10 mouse cellular contexts compared by ENCODE assay signal in the genomic region with DNA sequence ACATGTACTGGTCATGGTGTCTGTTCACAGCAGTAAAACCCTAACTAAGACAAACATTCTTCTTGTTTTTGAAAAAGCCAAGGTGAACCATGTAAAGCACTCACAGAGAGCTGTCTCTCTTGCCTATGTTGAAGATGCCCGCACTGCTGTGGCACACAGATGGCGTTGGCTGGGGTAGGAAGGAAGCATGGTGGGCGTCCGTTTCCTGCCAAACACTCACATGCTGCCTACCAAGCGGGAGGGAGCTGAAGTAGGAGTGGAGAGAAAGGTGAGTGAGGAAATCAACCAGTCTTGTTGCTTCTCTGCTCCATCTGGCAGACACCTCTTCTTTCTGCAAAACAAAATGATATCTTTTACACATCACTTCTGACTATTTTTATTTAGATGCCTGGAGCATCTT.
DNase-seq lines count a peak whose midpoint lies in the region; ATAC-seq and TF ChIP-seq lines count a peak whose summit lies in the region.
"Had no signal": no experiment of that assay in that cellular context is flagged by ENCODE, and none has a peak within 500 bp of the region (broad histone marks: within the 10 kb centered on the region; RNA-seq: fewer than 3 reads in every experiment).

No protein-coding gene starts in this region.

- WGBS in forebrain, embryonic 15.5 days = 78% methylated on average over 5 of the region's 5 CpGs
- WGBS in forebrain, embryonic 16.5 days = 72% methylated on average over 5 of the region's 5 CpGs

- H3K9ac ChIP-seq in forebrain, embryonic 15.5 days (replicated peaks) = no peak overlapping the region
- H3K9ac ChIP-seq in forebrain, embryonic 16.5 days (replicated peaks; ENCODE audit: low read depth, low read length) = no peak overlapping the region

- 0 out of 2 replicates have a peak overlapping the region, but pooled peaks have one; percentile 23 for H3K27ac ChIP-seq in forebrain, embryonic 15.5 days (replicated peaks)
- no peak overlapping the region for H3K27ac ChIP-seq in forebrain, embryonic 16.5 days (ENCODE audit: low read length)

- ATAC-seq in forebrain, embryonic 15.5 days (replicated peaks) = no peak
- ATAC-seq in forebrain, embryonic 16.5 days = no peak

- no peaks in the 10 kb centered on the region for H3K36me3 ChIP-seq in forebrain, embryonic 15.5 days
- H3K36me3 ChIP-seq in forebrain, embryonic 16.5 days (ENCODE audit: control insufficient read depth, insufficient read depth) = no peaks in the 10 kb centered on the region

- TF ChIP-seq POLR2A in brain, embryonic 14.5 days (IDR thresholded peaks at IDR 0.05; ENCODE audit: borderline replicate concordance, extremely low read depth, insufficient read depth, insufficient read length, poor library complexity, severe bottlenecking) = no peak

- H3K4me3 ChIP-seq in forebrain, embryonic 15.5 days = no peak overlapping the region
- H3K4me3 ChIP-seq in forebrain, embryonic 16.5 days (replicated peaks; ENCODE audit: low read length) = no peak overlapping the region
- H3K4me3 ChIP-seq: erythroblast, embryonic 14.5 days had no signal

- no peaks in the 10 kb centered on the region for H3K4me1 ChIP-seq in forebrain, embryonic 15.5 days
- H3K4me1 ChIP-seq in forebrain, embryonic 16.5 days (replicated peaks; ENCODE audit: control insufficient read depth, insufficient read depth, low read length) = 0 out of 2 replicates have a peak, but pooled peaks cover 3% of the 10 kb centered on the region

- no peak overlapping the region for H3K4me2 ChIP-seq in forebrain, embryonic 15.5 days (replicated peaks)
- H3K4me2 ChIP-seq in forebrain, embryonic 16.5 days (ENCODE audit: low read length) = no peak overlapping the region

- no peak for TF ChIP-seq CTCF in brain, embryonic 14.5 days (IDR thresholded peaks at IDR 0.05; ENCODE audit: borderline replicate concordance, extremely low read depth, insufficient read depth, insufficient read length)

- peak; percentile 24 for DNase-seq in brain, embryonic 14.5 days (ENCODE audit: low read depth)
- peak; percentile 65 for DNase-seq in layer of hippocampus, adult 11-12 months (ENCODE audit: low spot score)
- DNase-seq in right cerebral cortex, postnatal 10 days (ENCODE audit: low spot score in 2 of 2) = peak; percentile 59 to 61
- DNase-seq in Muller cell, postnatal 12 days (ENCODE audit: inconsistent ontology term) = no peak
- DNase-seq in adrenal gland, postnatal 4 days (ENCODE audit: low spot score in 2 of 2) = no peak
- no peak for DNase-seq in heart, adult 18-20 months
- DNase-seq: kidney, postnatal 10 days had no signal

- H3K9me3 ChIP-seq in forebrain, embryonic 15.5 days = no peaks in the 10 kb centered on the region
- no peaks in the 10 kb centered on the region for H3K9me3 ChIP-seq in forebrain, embryonic 16.5 days (ENCODE audit: control insufficient read depth, low read length)

- no peaks in the 10 kb centered on the region for H3K27me3 ChIP-seq in forebrain, embryonic 15.5 days
- no peaks in the 10 kb centered on the region for H3K27me3 ChIP-seq in forebrain, embryonic 16.5 days (replicated peaks; ENCODE audit: control insufficient read depth, insufficient read depth, low read length)

Comparison
In these comparisons a context has a peak if more than half of its experiments do, and no peak if none do; other contexts are left out.
1. DNase-seq: peak in brain, embryonic 14.5 days (single experiment), layer of hippocampus, adult 11-12 months (single experiment) and right cerebral cortex, postnatal 10 days (2 of 2); none in Muller cell, postnatal 12 days (single experiment), adrenal gland, postnatal 4 days (0 of 2) and heart, adult 18-20 months (0 of 2).